Mouse (Mus musculus) R1 (cell line): Measurements from ENCODE around the gene Plxnb2.

Experiments used
- DNase-seq: peaks from one replicate; pipeline ENCODE4 v3.0.0-alpha.2; 2018; ENCODE audit warnings: low read depth, low spot score

Plxnb2 gene

GRCm38 (mm10) chr15:89180571-89181229, at the start of gene Plxnb2:
TSS of gene Plxnb2 (minus strand) at chr15:89180788.
- peak; percentile 92 for DNase-seq

- no peak for DNase-seq
These were observed 35.1 kb upstream of the Plxnb2 start for GRCm38 (mm10) chr15:89215611-89216233.

- DNase-seq: no peak
These were observed 34.4 kb upstream of the Plxnb2 start for GRCm38 (mm10) chr15:89214953-89215352.

GRCm38 (mm10) chr15:89213517-89213916, 32.9 kb upstream of the Plxnb2 start:
- DNase-seq: no peak

GRCm38 (mm10) chr15:89212495-89212894, 31.9 kb upstream of the Plxnb2 start:
- DNase-seq: peak; percentile 11

- DNase-seq: peak; percentile 33
These were observed 31.3 kb upstream of the Plxnb2 start for GRCm38 (mm10) chr15:89211716-89212461.

GRCm38 (mm10) chr15:89210915-89211715, 30.5 kb upstream of the Plxnb2 start, which contains the start of gene Ppp6r2:
TSS of gene Ppp6r2 (plus strand) at chr15:89211553.
- DNase-seq: peak; percentile 79

GRCm38 (mm10) chr15:89209886-89210761, 29.5 kb upstream of the Plxnb2 start:
- DNase-seq: peak; percentile 85

- DNase-seq: no peak
These were observed 26.9 kb upstream of the Plxnb2 start for GRCm38 (mm10) chr15:89207457-89207856.

- DNase-seq: no peak
These were observed 16.5 kb upstream of the Plxnb2 start for GRCm38 (mm10) chr15:89197056-89197455.

- peak; percentile 97 for DNase-seq
These were observed 15.7 kb upstream of the Plxnb2 start, which contains the start of gene Dennd6b for GRCm38 (mm10) chr15:89196313-89196706. TSS of gene Dennd6b (minus strand) at chr15:89196496.

- DNase-seq: peak; percentile 94
These were observed 15.2 kb upstream of the Plxnb2 start for GRCm38 (mm10) chr15:89195690-89196312.

GRCm38 (mm10) chr15:89195261-89195681, 14.7 kb upstream of the Plxnb2 start:
- peak; percentile 41 for DNase-seq

- no peak for DNase-seq
These were observed 4.3 kb upstream of the Plxnb2 start for GRCm38 (mm10) chr15:89184937-89185227.

GRCm38 (mm10) chr15:89184141-89184936, 3.8 kb upstream of the Plxnb2 start:
- no peak for DNase-seq

GRCm38 (mm10) chr15:89182842-89183241, 2.3 kb upstream of the Plxnb2 start:
- no peak for DNase-seq

- peak; percentile 49 for DNase-seq
These were observed 1.7 kb upstream of the Plxnb2 start for GRCm38 (mm10) chr15:89182328-89182741.

- no peak for DNase-seq
These were observed 1.1 kb upstream of the Plxnb2 start for GRCm38 (mm10) chr15:89181561-89182270.

GRCm38 (mm10) chr15:89180081-89180541, 477 bp downstream of the Plxnb2 start:
- peak; percentile 76 for DNase-seq
